Mouse (Mus musculus) urinary bladder, adult 18-20 months (tissue): ENCODE data around the gene Slc9a9.

Experiments
- DNase-seq, 2 experiments: peaks; one replicate each; pipeline ENCODE4 v3.0.0; 2022; ENCODE audit warnings: low spot score in 2 of 2, mixed read lengths in 2 of 2

Slc9a9 gene

GRCm38 (mm10) chr9:94833836-94834235, 164.1 kb downstream of the Slc9a9 start:
- DNase-seq: no peak

DNA sequence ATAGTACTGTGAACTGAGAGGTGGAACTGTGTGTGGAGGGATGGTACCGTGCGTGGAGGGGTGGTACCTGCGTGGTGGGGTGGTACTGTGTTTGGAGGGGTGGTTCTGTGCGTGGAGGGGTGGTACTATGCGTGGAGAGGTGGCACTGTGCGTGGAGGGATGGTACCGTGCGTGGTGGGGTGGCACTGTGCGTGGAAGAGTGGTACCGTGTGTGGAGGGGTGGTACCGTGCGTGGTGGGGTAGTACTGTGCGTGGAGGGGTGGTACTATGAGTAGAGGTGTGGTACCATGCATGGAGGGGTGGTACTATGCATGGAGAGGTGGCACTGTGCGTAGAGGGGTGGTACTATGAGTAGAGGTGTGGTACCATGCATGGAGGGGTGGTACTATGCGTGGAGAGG, 167.7 kb downstream of the Slc9a9 start:
- no peak for DNase-seq

DNA sequence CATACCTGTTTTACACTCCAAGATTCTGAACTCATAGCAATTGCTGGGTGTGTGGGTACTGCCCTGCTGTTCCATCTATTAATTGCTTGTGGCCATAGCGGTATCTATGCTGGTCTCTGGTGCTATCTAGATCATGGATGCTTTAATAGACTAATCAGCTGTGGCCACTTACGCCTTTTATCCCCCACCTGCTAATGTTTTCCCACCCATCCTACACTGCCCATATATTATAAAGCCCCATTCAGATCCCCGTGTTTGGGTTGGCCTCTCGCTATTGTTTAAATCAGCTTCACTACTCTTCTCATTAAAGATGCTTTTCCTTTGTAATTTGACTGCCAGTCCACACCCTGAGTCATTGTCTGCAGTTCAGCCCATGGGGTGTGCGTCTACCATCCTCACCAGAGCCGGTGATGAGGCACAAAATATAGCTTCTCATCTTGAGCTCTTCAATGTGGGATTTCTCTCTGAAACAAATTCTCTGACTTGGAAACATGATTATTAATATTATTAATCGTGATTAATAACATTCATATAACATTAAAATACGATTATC, 168.8 kb downstream of the Slc9a9 start:
- no peak for DNase-seq

GRCm38 (mm10) chr9:94839204-94839603, 169.5 kb downstream of the Slc9a9 start:
- no peak for DNase-seq

DNA sequence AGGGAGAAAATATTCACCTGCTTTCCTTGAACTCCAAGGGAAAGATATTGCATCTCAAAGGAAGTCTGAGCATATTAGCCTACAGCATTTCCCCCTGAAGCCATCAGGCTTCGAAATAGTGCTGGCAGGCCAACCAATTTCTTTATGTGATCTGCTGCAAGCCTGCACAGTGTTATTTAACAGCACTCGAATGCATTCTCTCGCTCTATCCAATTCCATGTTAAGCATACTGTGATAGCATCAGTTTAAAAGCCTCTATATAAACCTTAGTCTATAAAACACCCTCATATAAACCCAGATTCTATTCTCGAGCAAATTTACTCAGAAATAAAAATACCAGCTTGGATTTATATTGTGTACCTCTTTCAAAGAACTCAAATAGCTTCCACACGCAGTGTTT, 170.7 kb downstream of the Slc9a9 start:
- DNase-seq: no peak

DNA sequence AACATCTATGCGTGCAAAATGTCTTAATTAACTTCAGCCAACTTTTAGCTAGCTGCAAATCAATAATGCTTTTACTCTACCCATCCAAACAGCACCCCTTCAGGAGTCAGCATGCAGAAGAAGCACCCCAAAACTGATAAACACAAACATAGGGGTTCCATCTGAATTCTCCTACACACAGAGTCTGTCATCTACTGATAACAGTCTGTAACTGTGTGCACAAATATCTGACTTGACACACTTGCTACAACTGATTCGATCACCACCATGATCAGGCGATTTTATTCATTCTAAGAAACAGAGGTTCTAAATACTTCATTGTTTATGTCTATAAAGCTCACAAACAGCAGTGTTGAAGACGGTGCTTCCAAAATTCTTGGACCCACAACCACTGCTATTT, 171.3 kb downstream of the Slc9a9 start:
- DNase-seq: no peak

DNA sequence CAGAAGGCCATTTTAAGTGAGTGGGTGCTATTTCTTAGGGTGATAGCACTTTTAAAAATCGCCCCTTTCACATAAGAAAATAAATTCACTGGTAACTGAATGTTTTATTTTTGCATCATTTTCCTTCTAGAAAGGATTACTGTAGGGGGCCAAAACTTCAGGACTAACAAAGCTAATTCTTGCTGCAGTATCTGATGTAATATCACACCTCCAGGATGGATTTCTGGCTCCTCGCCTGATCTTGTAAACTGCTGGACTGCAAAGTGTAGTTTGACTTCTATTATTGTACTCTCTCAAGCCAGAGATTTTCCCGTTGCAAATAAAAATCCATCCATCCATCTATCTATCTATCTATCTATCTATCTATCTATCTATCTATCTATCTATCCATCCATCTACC, 174.5 kb downstream of the Slc9a9 start:
- DNase-seq: no peak

DNA sequence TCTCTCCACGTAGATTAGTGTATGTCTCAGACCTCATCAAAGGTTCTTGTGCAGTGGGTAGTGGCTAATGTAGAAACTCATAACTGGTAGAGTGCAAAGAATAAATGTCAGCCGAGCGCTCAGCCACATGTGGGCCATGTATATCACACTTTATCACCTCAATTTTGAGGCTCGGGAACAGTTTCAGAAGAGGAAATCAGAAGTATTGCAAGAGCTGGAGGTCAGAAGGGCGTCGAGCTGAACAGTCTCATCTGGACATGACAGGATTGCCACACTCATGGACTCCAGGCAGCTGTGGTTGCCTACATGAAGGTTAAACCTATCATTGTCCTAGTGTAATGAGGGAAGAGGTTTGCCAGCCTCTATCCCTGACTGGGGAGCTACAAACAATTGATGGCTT, 177.9 kb downstream of the Slc9a9 start:
- DNase-seq: no peak

DNA sequence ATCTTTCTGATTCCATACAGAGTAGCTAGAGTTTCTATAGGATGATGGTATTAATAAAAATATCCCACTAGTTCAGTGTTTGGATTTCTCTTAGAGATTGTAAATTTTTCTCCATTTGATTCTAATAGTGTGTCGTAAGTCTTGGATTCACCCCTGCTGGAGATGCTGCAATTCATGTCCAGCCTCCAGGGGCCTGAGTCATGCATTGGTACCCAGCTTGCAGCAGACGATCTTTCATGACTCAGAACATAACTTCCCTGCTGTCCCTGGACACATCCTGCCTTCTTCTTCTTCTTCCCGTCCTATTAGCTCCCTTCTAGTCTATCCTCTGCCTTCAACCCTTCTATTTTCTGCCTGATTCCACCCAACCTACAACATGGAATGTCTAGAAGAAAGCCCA, 181.8 kb downstream of the Slc9a9 start:
- DNase-seq: no peak

DNA sequence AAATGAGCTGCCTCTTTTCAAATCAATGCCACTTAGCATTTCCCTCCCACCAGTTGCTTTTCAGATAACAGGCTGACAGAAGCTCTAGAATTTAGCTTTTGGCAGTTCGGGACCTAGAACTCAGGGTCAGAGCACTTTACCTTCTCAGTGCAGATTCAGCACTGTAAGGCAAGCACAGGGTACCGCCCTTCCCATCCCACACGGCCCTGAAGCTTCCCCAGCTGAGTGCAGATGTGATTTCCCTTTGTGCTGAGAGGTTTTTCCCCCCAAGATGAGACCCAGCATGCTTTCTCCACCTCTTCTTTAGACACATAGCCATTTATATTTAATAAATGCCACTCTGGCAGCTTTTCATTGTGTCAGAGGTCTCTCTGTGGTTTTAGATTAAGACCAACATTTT, 186.4 kb downstream of the Slc9a9 start:
- no peak for DNase-seq

DNA sequence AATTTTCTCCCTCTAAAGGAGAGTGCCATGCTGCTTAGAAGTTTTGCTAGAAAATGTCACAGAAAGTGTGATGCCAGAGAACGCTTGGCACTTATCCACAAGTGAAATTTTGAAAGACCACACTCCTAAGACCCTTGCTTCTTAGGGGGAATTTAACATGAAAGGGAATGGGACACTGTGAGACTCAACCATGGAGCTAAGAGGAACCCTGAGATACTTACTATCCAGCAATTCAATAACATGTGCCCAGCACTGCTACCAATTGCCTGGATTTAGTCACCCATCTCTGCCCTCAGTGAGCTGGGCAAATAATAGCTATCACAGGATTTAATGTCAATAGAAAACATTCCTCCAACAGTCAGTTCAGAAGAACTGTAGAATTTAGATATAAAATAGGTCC, 198.8 kb downstream of the Slc9a9 start:
- no peak for DNase-seq

- DNase-seq: no peak
Observed at GRCm38 (mm10) chr9:94869023-94869799, 199.5 kb downstream of the Slc9a9 start.

- no peak for DNase-seq
Observed at GRCm38 (mm10) chr9:94882517-94882916, 212.8 kb downstream of the Slc9a9 start.

- no peak for DNase-seq
Observed at GRCm38 (mm10) chr9:94883435-94883834, 213.7 kb downstream of the Slc9a9 start.

DNA sequence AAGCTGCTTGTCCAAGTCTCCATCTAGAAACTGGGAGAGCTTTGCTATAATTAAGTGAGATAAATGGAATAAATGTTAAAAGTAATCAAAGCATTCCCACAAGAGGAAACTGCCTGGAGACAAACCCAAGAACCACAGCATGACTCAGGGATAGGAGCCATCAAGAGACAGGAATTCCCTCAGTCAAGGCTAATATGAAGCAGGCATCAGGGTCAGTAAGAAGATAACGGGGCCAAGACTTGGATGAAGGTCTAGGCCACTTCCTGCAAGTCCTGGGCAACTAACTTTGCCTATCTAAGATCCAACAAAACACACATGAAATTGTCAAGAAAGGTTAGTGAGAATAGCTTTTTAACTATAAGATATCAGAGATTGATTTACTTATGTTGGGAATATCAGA, 215.4 kb downstream of the Slc9a9 start:
- no peak for DNase-seq

DNA sequence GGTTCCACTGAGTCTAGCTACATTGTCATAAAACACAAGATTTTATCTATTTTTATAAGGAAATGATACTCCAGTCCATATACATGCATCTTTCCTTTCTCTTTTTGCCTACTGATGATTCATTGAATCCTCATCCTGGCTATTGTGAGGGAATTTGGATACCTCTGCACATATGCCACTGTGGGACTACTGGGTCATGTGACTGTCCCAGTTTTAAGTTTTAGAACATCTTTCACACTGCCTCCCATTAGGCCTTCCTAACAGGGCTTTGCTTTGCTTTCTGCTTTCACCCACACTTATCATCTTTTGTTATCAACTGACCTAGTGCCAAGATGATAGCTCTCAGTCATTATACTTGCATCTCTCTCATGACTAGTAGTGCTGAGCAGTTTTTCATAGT, 219.9 kb downstream of the Slc9a9 start:
- DNase-seq: no peak

GRCm38 (mm10) chr9:94895882-94896281, 226.2 kb downstream of the Slc9a9 start:
- no peak for DNase-seq

DNA sequence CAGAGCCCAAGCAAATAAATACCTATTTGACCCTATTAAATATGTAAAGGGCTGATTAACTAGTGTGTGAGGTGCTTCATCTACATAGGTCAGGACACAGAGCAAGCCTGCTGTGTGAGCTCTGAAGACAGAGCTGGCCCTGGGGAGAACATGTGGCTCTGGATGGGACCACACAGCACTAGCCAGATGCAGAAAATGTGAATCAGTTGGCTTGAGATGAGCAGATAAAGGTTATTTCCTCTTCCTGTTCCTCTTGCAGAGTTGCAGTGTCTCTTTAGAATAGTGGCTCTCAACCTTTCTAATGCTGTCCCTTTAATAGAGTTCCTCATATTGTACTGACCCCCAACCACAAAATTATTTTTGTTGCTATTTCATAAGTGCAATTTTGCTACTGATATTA, 234.5 kb downstream of the Slc9a9 start:
- no peak for DNase-seq

DNA sequence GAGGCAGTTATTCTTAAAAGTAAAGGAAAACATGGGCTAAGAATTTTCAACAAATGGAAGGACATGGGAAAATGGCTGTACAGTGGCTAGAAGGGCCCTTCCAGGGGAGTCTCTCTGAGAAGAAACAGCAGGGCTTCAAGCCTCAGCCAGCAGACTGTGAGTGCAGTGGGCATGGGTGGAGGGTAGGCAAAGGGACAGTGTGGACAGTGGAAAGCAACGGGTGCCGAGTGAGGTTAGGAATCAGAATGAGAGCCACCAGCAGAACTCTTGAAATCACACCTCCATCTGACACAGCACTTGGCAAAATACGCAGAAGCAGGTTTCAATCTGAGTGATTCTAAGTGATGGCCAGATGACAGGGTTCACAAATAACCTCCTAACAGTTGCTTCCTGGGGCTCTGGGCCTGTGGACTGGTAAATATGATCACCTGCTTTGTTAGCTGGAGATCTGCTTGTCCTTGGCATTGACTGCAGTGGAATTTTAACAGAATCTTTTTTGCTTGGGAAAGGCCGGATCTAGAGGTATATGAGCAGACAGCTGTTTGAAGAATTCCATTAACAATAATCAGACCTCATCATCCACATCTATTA, 237.4 kb downstream of the Slc9a9 start:
- DNase-seq: no peak

DNA sequence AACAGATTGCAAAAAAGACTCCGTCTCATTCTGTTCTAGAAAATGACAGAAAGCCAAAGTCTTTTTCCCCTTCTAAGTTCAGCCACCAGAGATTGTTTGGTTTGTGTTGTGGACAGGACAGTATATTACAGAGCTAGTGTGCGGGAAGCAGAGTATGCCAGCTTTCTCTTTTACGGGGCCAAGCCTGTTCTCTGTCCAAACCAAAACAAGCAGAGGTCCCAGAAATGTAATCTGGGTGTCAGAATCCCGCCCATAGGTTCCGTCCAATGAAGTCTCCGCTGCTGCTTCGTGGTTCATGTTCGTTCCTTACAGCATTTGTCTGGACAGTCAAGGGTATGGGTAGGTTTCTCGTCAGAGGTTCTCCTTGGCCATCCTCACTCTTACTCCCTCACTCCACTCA, 242.4 kb downstream of the Slc9a9 start:
- peak in 1 of 2 experiments; percentile 6 for DNase-seq

DNA sequence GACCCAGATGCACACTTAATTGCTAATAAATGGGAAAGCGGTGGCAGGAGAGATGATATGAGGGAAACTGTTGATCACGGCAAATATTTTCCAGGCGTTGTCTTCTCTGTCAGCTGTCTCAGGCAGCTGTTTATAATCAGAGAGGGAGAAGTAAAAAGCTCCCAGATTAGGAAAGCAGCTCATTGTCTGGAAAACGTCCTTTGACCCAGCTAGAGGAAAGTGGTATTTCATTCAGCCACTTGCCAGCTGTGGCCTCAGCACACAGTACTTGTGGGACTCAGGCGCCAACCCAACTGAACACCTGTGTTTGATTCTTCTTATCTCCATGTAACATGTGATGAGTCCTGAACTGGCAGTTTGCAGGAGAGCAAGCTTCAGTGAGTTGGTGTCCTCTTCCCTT, 252.4 kb downstream of the Slc9a9 start:
- no peak for DNase-seq

DNA sequence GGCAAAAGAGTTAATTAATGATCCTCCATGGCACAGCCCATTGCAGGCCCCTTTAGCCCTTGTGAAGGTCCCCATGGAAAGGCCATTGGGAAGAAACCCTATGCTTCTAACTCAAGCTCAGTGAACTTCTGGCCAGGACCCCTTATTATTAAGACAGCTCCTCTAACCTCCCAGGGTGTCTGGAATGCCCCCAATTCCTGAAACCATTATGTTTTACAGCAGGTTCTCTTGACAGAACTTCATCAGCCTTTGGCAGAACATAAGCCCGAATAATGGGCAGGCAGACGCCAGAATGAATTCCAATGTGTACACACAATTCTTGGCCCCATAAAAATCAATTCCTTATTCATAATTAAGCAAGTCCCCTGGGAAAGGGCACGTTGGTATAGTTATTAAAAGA, 256.1 kb downstream of the Slc9a9 start:
- DNase-seq: no peak

DNA sequence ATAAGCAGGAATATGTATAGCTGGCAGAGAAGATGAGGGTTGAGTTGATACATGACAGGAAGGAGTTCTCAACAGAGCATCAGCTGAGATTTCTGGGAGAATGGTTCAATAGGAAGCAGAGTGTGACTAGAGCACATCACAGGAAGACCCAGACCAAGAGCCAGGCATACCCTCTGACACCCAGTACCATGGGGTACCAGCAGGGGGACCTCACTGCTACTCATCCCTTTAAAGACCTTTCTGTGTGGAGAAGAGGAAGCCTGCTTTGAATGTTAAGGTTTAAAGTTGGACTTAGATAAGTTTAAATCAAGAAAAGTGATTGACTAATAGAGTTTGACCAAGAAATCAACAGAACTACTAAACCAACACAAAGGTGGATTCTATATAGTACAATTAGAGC, 257.4 kb downstream of the Slc9a9 start:
- no peak for DNase-seq
